Mouse (Mus musculus) G1E-ER4 (cell line): ENCODE data around the gene Sec14l5. TPM values are rescaled to one million over a fixed set of nuclear protein-coding genes. Genes with fewer than 3 reads are reported as not detected.

ENCODE experiments used
- GATA1 ChIP-seq: IDR thresholded peaks from one replicate; pipeline ENCODE4 v1.8.0; 2012; ENCODE audit warnings: low read length, inconsistent platforms
- polyA plus RNA-seq: library from polyadenylated mRNA; stranded (reverse); fragments of >175 nt; gene quantifications from 2 replicates; pipeline ENCODE4 v1.2.3, GENCODE M21; 2012

The Sec14l5 gene
- polyA plus RNA-seq, 1 experiment = not detected

GRCm38 (mm10) chr16:5185691-5186090, 38.8 kb downstream of the Sec14l5 start:
- TF ChIP-seq GATA1 = no peak

- no peak for TF ChIP-seq GATA1
Measured at GRCm38 (mm10) chr16:5186234-5186633, 39.3 kb downstream of the Sec14l5 start.

GRCm38 (mm10) chr16:5195080-5195479, 48.2 kb downstream of the Sec14l5 start:
- TF ChIP-seq GATA1 = no peak

GRCm38 (mm10) chr16:5202681-5203080, 55.8 kb downstream of the Sec14l5 start:
- TF ChIP-seq GATA1 = no peak

GRCm38 (mm10) chr16:5203200-5203599, 56.3 kb downstream of the Sec14l5 start:
- no peak for TF ChIP-seq GATA1

- no peak for TF ChIP-seq GATA1
Measured at GRCm38 (mm10) chr16:5203668-5204433, 56.9 kb downstream of the Sec14l5 start, which contains the start of gene Nagpa. Gene Nagpa, minus strand, starts transcription at chr16:5204012.

GRCm38 (mm10) chr16:5205431-5205970, 58.6 kb downstream of the Sec14l5 start:
- no peak for TF ChIP-seq GATA1

- no peak for TF ChIP-seq GATA1
Measured at GRCm38 (mm10) chr16:5206051-5206450, 59.1 kb downstream of the Sec14l5 start.

GRCm38 (mm10) chr16:5210365-5210764, 63.5 kb downstream of the Sec14l5 start:
- no peak for TF ChIP-seq GATA1

- TF ChIP-seq GATA1 = no peak
Measured at GRCm38 (mm10) chr16:5212150-5212549, 65.2 kb downstream of the Sec14l5 start.

- no peak for TF ChIP-seq GATA1
Measured at GRCm38 (mm10) chr16:5214126-5214525, 67.2 kb downstream of the Sec14l5 start.

GRCm38 (mm10) chr16:5216686-5217085, 69.8 kb downstream of the Sec14l5 start:
- TF ChIP-seq GATA1 = no peak

GRCm38 (mm10) chr16:5217341-5218133, 70.6 kb downstream of the Sec14l5 start:
- no peak for TF ChIP-seq GATA1

- TF ChIP-seq GATA1 = no peak
Measured at GRCm38 (mm10) chr16:5221403-5221802, 74.5 kb downstream of the Sec14l5 start.

- TF ChIP-seq GATA1 = no peak
Measured at GRCm38 (mm10) chr16:5222140-5222539, 75.2 kb downstream of the Sec14l5 start, which contains the start of gene AU021092. Gene AU021092, minus strand, starts transcription at chr16:5222299.

GRCm38 (mm10) chr16:5232982-5233381, 86.1 kb downstream of the Sec14l5 start:
- no peak for TF ChIP-seq GATA1
